Mouse (Mus musculus) C2C12 (cell line): ENCODE results near the gene Upk3a. TPM values are rescaled to one million over a fixed set of nuclear protein-coding genes. Genes with fewer than 3 reads are reported as not detected.

Source experiments
- H3K27me3 ChIP-seq: one replicate; pipeline ENCODE4 v1.6.1; 2011; ENCODE audit not compliant: control insufficient read depth, insufficient read depth, insufficient read length
- H3K36me3 ChIP-seq: one replicate; pipeline ENCODE4 v1.6.1; 2011; ENCODE audit not compliant: control insufficient read depth, insufficient read depth
- H3K4me3 ChIP-seq: one replicate; pipeline ENCODE4 v1.5.1; 2011; ENCODE audit warnings: mild to moderate bottlenecking, control low read depth; ENCODE audit not compliant: poor library complexity, insufficient read depth, severe bottlenecking
- H3K79me2 ChIP-seq: one replicate; pipeline ENCODE4 v1.6.1; 2011; ENCODE audit not compliant: control insufficient read depth, insufficient read depth
- H3K79me3 ChIP-seq: one replicate; pipeline ENCODE4 v1.6.1; 2011; ENCODE audit warnings: low read depth, control low read depth
- H3ac ChIP-seq: one replicate; pipeline ENCODE3; 2011; ENCODE audit warnings: low read depth; ENCODE audit not compliant: control insufficient read depth, insufficient read length
- CEBPB ChIP-seq: IDR thresholded peaks from one replicate; pipeline ENCODE4 v1.6.1; 2011; ENCODE audit warnings: low read depth, mild to moderate bottlenecking, control low read depth, moderate library complexity
- CTCF ChIP-seq: IDR thresholded peaks from one replicate; pipeline ENCODE4 v1.5.1; 2011; ENCODE audit not compliant: control insufficient read depth, insufficient read depth, insufficient read length
- FOSL1 ChIP-seq: IDR thresholded peaks from one replicate; pipeline ENCODE4 v1.8.0; 2011; ENCODE audit warnings: mild to moderate bottlenecking, low read length; ENCODE audit not compliant: poor library complexity, insufficient read depth, severe bottlenecking
- MAX ChIP-seq: IDR thresholded peaks from one replicate; pipeline ENCODE4 v1.6.1; 2011; ENCODE audit warnings: mild to moderate bottlenecking, control low read depth
- MYOD1 ChIP-seq: IDR thresholded peaks from one replicate; pipeline ENCODE4 v1.6.1; 2011; ENCODE audit warnings: low read depth; ENCODE audit not compliant: control insufficient read depth, insufficient read length
- MYOG ChIP-seq: IDR thresholded peaks from one replicate; pipeline ENCODE4 v1.6.1; 2011; ENCODE audit not compliant: control insufficient read depth, insufficient read length; ENCODE audit errors: extremely low read depth
- USF1 ChIP-seq: IDR thresholded peaks from one replicate; pipeline ENCODE4 v1.6.1; 2011; ENCODE audit warnings: low read depth, mild to moderate bottlenecking, control low read depth, moderate library complexity
- polyA plus RNA-seq: library from polyadenylated mRNA; unstranded; fragments of >200 nt; fragmentation: generic; extraction: Trizol; gene quantifications from one replicate; pipeline ENCODE4 v1.2.1, GENCODE M21; 2012; ENCODE audit warnings: missing spikeins

Upk3a gene
- polyA plus RNA-seq, 1 experiment: not detected

DNA sequence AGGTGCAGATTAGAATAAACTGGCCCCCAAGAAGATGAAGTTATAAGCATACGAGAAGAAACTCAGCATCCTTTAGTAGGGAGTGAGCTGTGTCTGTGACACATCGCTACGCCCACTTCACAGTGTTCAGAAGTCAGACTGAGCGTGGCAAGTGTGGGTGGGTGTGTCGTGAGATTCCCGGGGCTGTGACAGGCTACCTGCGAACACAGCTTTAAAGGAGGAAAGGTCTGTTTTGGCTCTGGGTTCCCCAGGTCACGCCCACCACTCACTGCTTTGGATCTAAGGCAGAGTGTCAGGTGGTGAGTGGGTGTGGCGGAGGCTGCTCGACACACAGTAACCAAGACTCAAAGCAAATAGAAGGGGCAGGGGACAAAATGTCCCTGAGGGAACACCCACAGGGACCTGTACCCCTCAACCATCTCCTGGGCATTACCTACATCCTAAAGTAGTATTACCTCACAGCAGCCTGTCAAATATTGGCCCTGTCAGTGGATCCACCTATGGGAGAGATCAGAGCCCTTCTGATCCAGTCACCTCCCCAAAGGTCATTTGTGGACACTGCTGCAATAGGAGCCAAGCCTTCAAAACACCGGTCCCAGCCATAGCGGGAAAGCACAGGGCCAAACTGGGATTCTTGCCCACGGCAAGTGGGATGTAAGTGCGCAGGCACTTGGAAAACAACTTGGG lies 19.0 kb upstream of the Upk3a start:
- Histone ChIP-seq H3K79me2 (no peaks in the 10 kb centered on the region), H3K27me3 (peaks cover 15% of the 10 kb centered on the region), H3K36me3 (no peaks in the 10 kb centered on the region), H3ac (no peak overlapping the region), H3K4me3 (no peak overlapping the region), H3K79me3 (no peaks in the 10 kb centered on the region)
- no peak for TF ChIP-seq CEBPB
- TF ChIP-seq FOSL1: no peak
- TF ChIP-seq MAX: no peak
- TF ChIP-seq CTCF: no peak
- TF ChIP-seq MYOD1: no peak
- no peak for TF ChIP-seq USF1
- TF ChIP-seq MYOG: no peak

DNA sequence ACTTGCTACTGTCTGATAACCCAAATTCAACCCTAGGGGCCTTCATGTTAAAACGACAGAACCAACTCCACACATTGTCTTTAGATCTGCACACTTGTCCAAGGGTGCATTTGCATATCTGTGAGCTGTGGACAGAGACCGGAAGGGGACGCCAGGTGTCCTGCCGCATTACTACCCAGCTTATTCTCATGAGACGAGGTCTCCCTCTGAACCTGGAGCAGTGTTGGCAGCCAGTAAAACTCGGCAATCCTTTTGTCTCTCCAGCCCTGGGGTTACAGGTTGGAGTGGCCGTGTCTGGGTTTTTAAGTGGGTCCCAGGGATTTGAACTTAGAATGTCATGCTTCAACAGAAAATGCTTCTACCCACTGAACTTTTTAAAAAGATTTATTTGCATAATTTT lies 17.0 kb upstream of the Upk3a start:
- no peak overlapping the region for H3ac ChIP-seq
- H3K27me3 ChIP-seq: peaks cover 12% of the 10 kb centered on the region
- H3K4me3 ChIP-seq: no peak overlapping the region
- no peaks in the 10 kb centered on the region for H3K79me3 ChIP-seq
- no peak for TF ChIP-seq MAX
- no peak for TF ChIP-seq MYOG
- TF ChIP-seq FOSL1: no peak
- no peak for TF ChIP-seq CEBPB
- TF ChIP-seq MYOD1: no peak
- H3K36me3 ChIP-seq: no peaks in the 10 kb centered on the region
- no peaks in the 10 kb centered on the region for H3K79me2 ChIP-seq

- Histone ChIP-seq H3K79me3 (no peaks in the 10 kb centered on the region), H3K79me2 (no peaks in the 10 kb centered on the region), H3K4me3 (no peak overlapping the region), H3ac (no peak overlapping the region), H3K27me3 (peaks cover 12% of the 10 kb centered on the region), H3K36me3 (no peaks in the 10 kb centered on the region)
- TF ChIP-seq CEBPB (no peak), CTCF (peak; percentile 99)
These were observed 15.7 kb upstream of the Upk3a start for GRCm38 (mm10) chr15:85000984-85001982.

DNA sequence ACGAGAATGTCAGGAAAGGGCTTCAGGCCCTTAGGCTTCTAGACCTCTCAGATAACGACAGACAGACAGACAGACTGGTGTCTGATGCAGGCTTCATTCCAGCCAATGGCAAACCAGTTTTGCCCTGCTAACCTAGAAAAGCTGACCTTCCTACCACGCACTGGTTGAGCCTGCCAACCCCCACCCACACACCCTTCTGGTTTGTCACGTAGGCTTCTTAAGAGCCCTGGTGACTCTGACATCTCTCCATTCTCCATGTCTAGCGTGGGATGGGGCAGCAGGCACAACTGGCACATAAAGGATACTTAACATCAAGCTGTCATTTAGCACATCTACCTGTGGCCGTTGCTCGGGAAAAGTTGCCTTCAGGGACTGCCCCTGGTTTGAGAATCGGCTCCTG lies 7.3 kb upstream of the Upk3a start:
- no peaks in the 10 kb centered on the region for H3K36me3 ChIP-seq
- TF ChIP-seq CEBPB (no peak), USF1 (no peak), MYOG (no peak), FOSL1 (no peak), MAX (no peak), MYOD1 (no peak), CTCF (no peak)
- no peak overlapping the region for H3K4me3 ChIP-seq
- no peak overlapping the region for H3ac ChIP-seq
- peaks cover 12% of the 10 kb centered on the region for H3K27me3 ChIP-seq
- H3K79me3 ChIP-seq: no peaks in the 10 kb centered on the region
- no peaks in the 10 kb centered on the region for H3K79me2 ChIP-seq

DNA sequence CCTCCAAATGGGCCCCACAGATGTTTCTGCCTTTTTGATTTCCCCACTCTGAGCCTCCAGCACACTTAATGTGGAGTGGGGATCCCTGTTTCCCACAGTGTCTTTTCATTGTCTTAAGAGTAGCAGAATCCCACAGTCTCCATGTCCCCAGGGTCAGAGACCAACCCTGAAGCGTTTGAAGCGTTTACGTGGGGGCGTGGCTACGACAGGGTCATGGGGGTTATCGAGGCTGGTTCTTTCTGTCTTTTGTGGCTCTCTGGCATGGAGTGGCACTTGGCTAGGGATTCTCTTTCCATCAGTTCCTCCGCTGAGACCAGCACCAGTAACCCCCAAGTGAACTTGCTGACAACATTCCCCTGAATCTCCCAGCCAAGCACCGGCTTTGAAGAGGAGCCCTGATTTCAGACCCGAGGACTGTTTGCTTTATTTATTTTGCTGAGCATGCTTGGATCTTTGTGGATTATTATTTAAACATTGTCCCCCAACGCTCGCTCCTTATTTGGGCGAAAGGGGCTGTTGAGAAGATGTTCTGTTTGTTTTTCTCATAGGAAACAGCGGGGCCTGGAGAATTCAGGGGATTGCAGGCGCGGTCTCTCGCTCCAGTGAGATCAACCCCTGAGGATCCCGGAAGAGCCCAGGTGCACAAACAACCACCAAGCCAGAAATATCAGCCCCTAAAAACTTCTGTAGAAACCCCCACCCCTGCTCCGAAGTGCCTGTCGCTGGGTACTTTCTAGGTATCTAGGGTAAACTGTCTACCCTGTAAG lies 4.9 kb upstream of the Upk3a start:
- TF ChIP-seq CTCF: no peak
- no peak for TF ChIP-seq CEBPB
- no peak for TF ChIP-seq MYOD1
- TF ChIP-seq MAX: no peak
- TF ChIP-seq FOSL1: no peak
- TF ChIP-seq MYOG: no peak
- TF ChIP-seq USF1: no peak

More for the DNA sequence above, 4.9 kb upstream of the Upk3a start:
- no peak overlapping the region for H3ac ChIP-seq
- no peak overlapping the region for H3K4me3 ChIP-seq
- no peaks in the 10 kb centered on the region for H3K79me3 ChIP-seq
- H3K27me3 ChIP-seq: peaks cover 24% of the 10 kb centered on the region
- no peaks in the 10 kb centered on the region for H3K36me3 ChIP-seq
- no peaks in the 10 kb centered on the region for H3K79me2 ChIP-seq
